Mouse (Mus musculus) megakaryocyte progenitor cell, adult 5-6 weeks (primary cell): ENCODE results near the gene Eif2a. TPM values are rescaled to one million over a fixed set of nuclear protein-coding genes. Genes with fewer than 3 reads are reported as not detected.

Experiments used
- ATAC-seq: replicated peaks from 2 replicates; pipeline ENCODE4 v1.8.0; 2016; ENCODE audit warnings: mild to moderate bottlenecking, moderate TSS enrichment, inconsistent platforms; ENCODE audit not compliant: poor library complexity
- total RNA-seq, 2 experiments: library from RNA; stranded (forward) in 1 of 2; stranded (reverse) in 1 of 2; fragments of 157-497, 149-512 nt in 1 of 2; fragments of 200-1000 nt in 1 of 2; gene quantifications; 2 replicates each; pipeline versions ENCODE4 v1.2.3 to v1.2.4; 2015 to 2017

The Eif2a gene
- total RNA-seq (2015) (173 and 174 TPM in 2 replicates), total RNA-seq (2017) (94.7 and 102 TPM in 2 replicates)

GRCm38 (mm10) chr3:58525652-58526407, at the start of gene Eif2a, which contains the start of gene Serp1:
Eif2a (plus strand) TSS chr3:58525821.
Serp1 (minus strand) TSS chr3:58525892.
- peak; percentile 95 for ATAC-seq

GRCm38 (mm10) chr3:58478755-58479455, 46.7 kb upstream of the Eif2a start:
- peak; percentile 60 for ATAC-seq

DNA sequence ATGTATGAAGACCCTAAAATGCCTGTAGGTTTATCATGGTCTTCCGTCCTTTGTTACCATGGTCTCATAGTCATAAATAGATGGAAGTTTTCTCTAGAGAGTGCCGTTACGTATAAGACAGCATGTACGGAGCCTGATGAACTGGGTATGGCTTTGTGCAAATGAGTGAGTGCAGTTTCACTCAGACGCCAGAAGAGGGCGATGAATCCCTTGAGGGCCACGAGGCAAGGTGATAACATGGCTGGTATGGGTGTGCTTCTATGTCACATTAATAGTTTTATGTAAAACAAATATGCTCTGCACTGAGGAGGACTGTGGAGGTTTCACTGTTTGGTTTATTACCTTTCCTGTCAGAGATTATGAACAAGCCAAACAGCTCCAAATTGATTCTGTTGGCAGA, 39.7 kb upstream of the Eif2a start:
- ATAC-seq, result peak; percentile 88

DNA sequence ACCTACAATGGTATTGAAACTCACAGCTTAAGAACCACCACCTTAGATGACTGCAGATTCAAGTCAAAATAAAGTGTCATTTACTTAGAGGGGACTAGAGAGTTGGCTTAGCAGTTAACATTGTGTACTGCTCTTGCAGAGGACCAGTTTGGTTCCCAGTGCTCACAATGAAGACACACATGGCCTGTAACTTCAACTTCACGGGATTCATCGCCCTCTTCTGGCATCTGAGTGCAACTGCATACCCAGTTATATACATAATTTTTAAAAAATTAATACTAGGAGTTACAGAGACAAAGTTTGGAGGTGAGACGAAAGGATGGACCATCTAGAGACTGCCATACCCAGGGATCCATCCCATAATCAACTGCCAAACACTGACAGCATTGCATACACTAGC, 38.5 kb upstream of the Eif2a start:
- no peak; the same call in 1 of the 2 replicates for ATAC-seq

GRCm38 (mm10) chr3:58487999-58488775, 37.4 kb upstream of the Eif2a start:
- ATAC-seq, result peak; percentile 66; the same call in 1 of the 2 replicates

GRCm38 (mm10) chr3:58490787-58491186, 34.8 kb upstream of the Eif2a start:
- peak; percentile 76 for ATAC-seq

DNA sequence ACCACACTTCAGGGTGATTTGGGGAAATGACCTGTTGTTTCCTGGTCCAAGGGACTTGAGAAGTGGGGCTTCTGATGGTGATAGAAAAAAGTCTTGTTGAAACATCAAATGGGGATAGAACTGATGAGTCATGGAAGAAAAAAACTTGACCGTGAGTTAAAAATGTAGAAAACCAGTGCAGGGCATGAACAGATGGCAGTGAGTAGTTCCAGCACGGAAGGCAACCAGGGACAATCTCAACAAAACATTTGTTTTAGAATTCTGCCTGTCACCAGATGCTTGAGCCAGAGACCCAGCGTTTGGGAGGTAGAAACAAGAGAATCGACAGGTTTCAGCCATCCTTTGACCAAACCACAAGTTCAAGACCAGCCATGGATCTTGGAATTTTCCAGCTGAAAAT, 32.0 kb upstream of the Eif2a start:
- no peak for ATAC-seq

- peak; percentile 98 for ATAC-seq
Observed at GRCm38 (mm10) chr3:58501961-58502360, 23.7 kb upstream of the Eif2a start.

GRCm38 (mm10) chr3:58503720-58504333, 21.8 kb upstream of the Eif2a start:
- peak; percentile 13; the same call in 1 of the 2 replicates for ATAC-seq

- ATAC-seq, result no peak
Observed at GRCm38 (mm10) chr3:58504676-58505075, 20.9 kb upstream of the Eif2a start.

- ATAC-seq, result peak; percentile 89
Observed at GRCm38 (mm10) chr3:58508020-58508750, 17.4 kb upstream of the Eif2a start.

- ATAC-seq, result peak; percentile 56
Observed at GRCm38 (mm10) chr3:58511581-58511980, 14.0 kb upstream of the Eif2a start.

DNA sequence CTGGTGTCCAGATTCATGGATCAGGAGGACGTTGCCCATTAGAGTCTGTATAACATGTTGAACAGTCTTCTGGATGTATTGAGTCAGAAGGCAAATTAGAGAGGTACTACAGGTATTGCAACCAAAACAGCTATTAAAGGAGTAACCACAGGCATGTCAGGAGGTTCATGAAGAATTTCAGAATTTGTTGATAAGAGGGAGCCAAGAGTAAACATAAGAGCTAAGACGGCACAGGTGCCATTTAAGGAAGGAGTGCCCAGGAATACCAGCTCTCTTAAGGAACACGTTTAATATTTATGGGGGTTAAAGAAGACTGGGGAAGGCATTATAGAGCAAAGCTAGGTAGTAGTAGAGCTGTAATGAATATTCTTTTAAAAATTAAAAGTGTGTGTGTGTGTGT, 12.9 kb upstream of the Eif2a start:
- no peak for ATAC-seq

GRCm38 (mm10) chr3:58513483-58513882, 12.1 kb upstream of the Eif2a start:
- no peak for ATAC-seq

GRCm38 (mm10) chr3:58515947-58516601, 9.5 kb upstream of the Eif2a start:
- no peak for ATAC-seq

- ATAC-seq, result peak; percentile 80
Observed at GRCm38 (mm10) chr3:58516602-58516976, 9.0 kb upstream of the Eif2a start.

- ATAC-seq, result peak; percentile 61
Observed at GRCm38 (mm10) chr3:58517258-58517657, 8.4 kb upstream of the Eif2a start.

DNA sequence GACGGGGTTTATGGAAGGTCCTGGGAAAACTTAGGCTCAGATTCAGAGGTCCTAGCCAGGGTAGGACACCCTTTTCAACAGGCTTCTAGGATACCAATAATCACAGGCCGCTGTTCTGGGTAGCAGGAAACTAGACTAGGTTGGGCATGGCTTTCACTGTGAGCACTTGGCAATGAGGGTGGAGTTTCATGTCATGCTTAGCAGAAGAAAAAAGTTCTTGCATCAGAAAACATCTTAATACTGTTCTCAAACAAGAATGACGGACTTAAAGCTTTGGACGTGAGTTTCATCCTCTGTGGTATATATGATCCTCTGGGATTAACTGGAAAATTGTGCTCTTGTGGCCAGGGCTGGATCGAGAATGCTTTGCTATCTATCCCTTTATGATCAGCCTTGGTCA, 7.8 kb upstream of the Eif2a start:
- ATAC-seq, result no peak

- ATAC-seq, result no peak
Observed at GRCm38 (mm10) chr3:58518962-58519361, 6.7 kb upstream of the Eif2a start.

- no peak for ATAC-seq
Observed at GRCm38 (mm10) chr3:58519536-58519935, 6.1 kb upstream of the Eif2a start.
